Mouse (Mus musculus): ENCODE data around the gene Maf.
A peak's percentile ranks its signal among the peaks of the same experiment; 100 is the strongest.

Gene Maf

GRCm38 (mm10) chr8:115703056-115703455 is 4.5 kb downstream of the Maf start:
- no peak for DNase-seq

GRCm38 (mm10) chr8:115701001-115701400 is 6.6 kb downstream of the Maf start:
- DNase-seq, result no peak

- no peak for DNase-seq
Observed at GRCm38 (mm10) chr8:115699151-115699550, 8.4 kb downstream of the Maf start.

GRCm38 (mm10) chr8:115697410-115697809 is 10.2 kb downstream of the Maf start:
- DNase-seq, result no peak

- DNase-seq, result no peak
Observed at GRCm38 (mm10) chr8:115696661-115697060, 10.9 kb downstream of the Maf start.

- DNase-seq, result no peak
Observed at GRCm38 (mm10) chr8:115687349-115687748, 20.2 kb downstream of the Maf start.

- DNase-seq, result no peak
Observed at GRCm38 (mm10) chr8:115683309-115683708, 24.3 kb downstream of the Maf start.

GRCm38 (mm10) chr8:115679539-115679938 is 28.1 kb downstream of the Maf start:
- DNase-seq, result no peak

- DNase-seq, result no peak
Observed at GRCm38 (mm10) chr8:115664866-115665265, 42.7 kb downstream of the Maf start.

- peak; percentile 16 for DNase-seq
Observed at GRCm38 (mm10) chr8:115650110-115650521, 57.5 kb downstream of the Maf start.

- DNase-seq, result no peak
Observed at GRCm38 (mm10) chr8:115645139-115645538, 62.5 kb downstream of the Maf start.

GRCm38 (mm10) chr8:115641936-115642335 is 65.7 kb downstream of the Maf start:
- no peak for DNase-seq

GRCm38 (mm10) chr8:115639951-115640350 is 67.6 kb downstream of the Maf start:
- DNase-seq, result no peak

GRCm38 (mm10) chr8:115636751-115637150 is 70.8 kb downstream of the Maf start:
- no peak for DNase-seq

Measured in right cerebral cortex, postnatal 25 days (tissue).